Mouse (Mus musculus): Measurements from ENCODE around the gene Umod. TPM values are rescaled to one million over a fixed set of nuclear protein-coding genes. Genes with fewer than 3 reads are reported as not detected.

The Umod gene
- total and polyA plus RNA-seq, 3 experiments = not detected

GRCm38 (mm10) chr7:119519654-119520053 lies 40.6 kb upstream of the Umod start:
- H3K27ac ChIP-seq (ENCODE audit: control insufficient read depth, low read depth, low read length) = no peak overlapping the region
- no peaks in the 10 kb centered on the region for H3K4me1 ChIP-seq (ENCODE audit: control insufficient read depth in 1 of 2, insufficient read depth in 2 of 2, low read length in 2 of 2)
- no peak overlapping the region for H3K9ac ChIP-seq (ENCODE audit: control insufficient read depth, low read depth, low read length, poor library complexity, severe bottlenecking)
- no peaks in the 10 kb centered on the region for H3K27me3 ChIP-seq (ENCODE audit: control insufficient read depth in 1 of 2, insufficient read depth in 2 of 2, low read length in 2 of 2)
- no peak overlapping the region for H3K4me3 ChIP-seq (ENCODE audit: control insufficient read depth in 1 of 2, insufficient read depth in 1 of 2, low read depth in 2 of 2, low read length in 2 of 2)
- TF ChIP-seq HCFC1 (IDR thresholded peaks at IDR 0.05; ENCODE audit: low read depth, low read length) = no peak
- TF ChIP-seq USF2 (IDR thresholded peaks at IDR 0.05; ENCODE audit: borderline replicate concordance in 1 of 2, insufficient read depth in 1 of 2, low read depth in 1 of 2, low read length in 2 of 2) = no peak
- no peak for TF ChIP-seq UBTF (IDR thresholded peaks at IDR 0.05; ENCODE audit: borderline replicate concordance, insufficient read depth, low read depth, low read length)
- peak; percentile 71 to 97 (median 84) for TF ChIP-seq CTCF (IDR thresholded peaks at IDR 0.05 in 2 of 3, conservative IDR thresholded peaks at IDR 0.05 in 1 of 3; ENCODE audit: control insufficient read depth in 1 of 3, insufficient read depth in 1 of 3, low read depth in 2 of 3, low read length in 3 of 3, poor library complexity in 1 of 3, severe bottlenecking in 1 of 3)
- no peak for TF ChIP-seq NRF1 (IDR thresholded peaks at IDR 0.05; ENCODE audit: insufficient read depth, low read depth, low read length, poor library complexity, severe bottlenecking)
- TF ChIP-seq NELFE (IDR thresholded peaks at IDR 0.05; ENCODE audit: low read depth, low read length) = no peak
- peak; percentile 52 for TF ChIP-seq SMC3 (IDR thresholded peaks at IDR 0.05; ENCODE audit: low read depth, low read length)
- TF ChIP-seq ZC3H11A (IDR thresholded peaks at IDR 0.05; ENCODE audit: low read depth, low read length) = no peak
- TF ChIP-seq POLR2AphosphoS5 (IDR thresholded peaks at IDR 0.05; ENCODE audit: borderline replicate concordance, low read depth, low read length) = no peak
- TF ChIP-seq EP300 (IDR thresholded peaks at IDR 0.05; ENCODE audit: low read depth in 1 of 2, low read length in 2 of 2) = no peak
- TF ChIP-seq KAT2A (conservative IDR thresholded peaks at IDR 0.05; ENCODE audit: low read depth, low read length) = no peak
- TF ChIP-seq USF1 (IDR thresholded peaks at IDR 0.05; ENCODE audit: low read depth, low read length) = no peak
- no peak for TF ChIP-seq ETS1 (IDR thresholded peaks at IDR 0.05; ENCODE audit: low read depth, low read length)
- TF ChIP-seq ELF1 (IDR thresholded peaks at IDR 0.05; ENCODE audit: low read depth, low read length) = no peak
- TF ChIP-seq RAD21 (IDR thresholded peaks at IDR 0.05; ENCODE audit: low read depth, low read length) = peak; percentile 44
- no peak for TF ChIP-seq SIN3A (IDR thresholded peaks at IDR 0.05; ENCODE audit: low read length)
- no peak for TF ChIP-seq MAZ (IDR thresholded peaks at IDR 0.05; ENCODE audit: low read depth, low read length)
- no peak for TF ChIP-seq POLR2A (IDR thresholded peaks at IDR 0.05; ENCODE audit: control insufficient read depth in 1 of 2, insufficient read depth in 1 of 2, low read depth in 1 of 2, low read length in 2 of 2, poor library complexity in 1 of 2)
- no peak for TF ChIP-seq MAX (IDR thresholded peaks at IDR 0.05; ENCODE audit: low read length)
- no peak for TF ChIP-seq POLR2AphosphoS2 (IDR thresholded peaks at IDR 0.05; ENCODE audit: low read length)
- TF ChIP-seq MXI1 (IDR thresholded peaks at IDR 0.05; ENCODE audit: low read depth, low read length) = no peak
- peak; percentile 52 for DNase-seq (ENCODE audit: low read depth, low spot score)
- H3K9me3 ChIP-seq (replicated peaks; ENCODE audit: insufficient read depth, low read length) = no peaks in the 10 kb centered on the region
- H3K79me2 ChIP-seq (ENCODE audit: control insufficient read depth, insufficient read depth, low read length, poor library complexity) = no peaks in the 10 kb centered on the region
- no peaks in the 10 kb centered on the region for H3K36me3 ChIP-seq (ENCODE audit: control insufficient read depth in 1 of 2, insufficient read depth in 2 of 2, low read length in 2 of 2)

GRCm38 (mm10) chr7:119519163-119519562 lies 40.1 kb upstream of the Umod start, which contains the start of gene Acsm5:
Gene Acsm5 (plus strand): TSS chr7:119519463.
- no peaks in the 10 kb centered on the region for H3K36me3 ChIP-seq (ENCODE audit: control insufficient read depth in 1 of 2, insufficient read depth in 2 of 2, low read length in 2 of 2)
- no peak within 1 kb of the TSS for H3K27ac ChIP-seq (ENCODE audit: control insufficient read depth, low read depth, low read length)
- DNase-seq (ENCODE audit: low read depth, low spot score) = no peak
- H3K79me2 ChIP-seq (ENCODE audit: control insufficient read depth, insufficient read depth, low read length, poor library complexity) = no peaks in the 10 kb centered on the region
- no peak within 1 kb of the TSS for H3K9ac ChIP-seq (ENCODE audit: control insufficient read depth, low read depth, low read length, poor library complexity, severe bottlenecking)
- no peaks in the 10 kb centered on the region for H3K9me3 ChIP-seq (replicated peaks; ENCODE audit: insufficient read depth, low read length)
- no peaks in the 10 kb centered on the region for H3K27me3 ChIP-seq (ENCODE audit: control insufficient read depth in 1 of 2, insufficient read depth in 2 of 2, low read length in 2 of 2)
- H3K4me3 ChIP-seq (ENCODE audit: control insufficient read depth in 1 of 2, insufficient read depth in 1 of 2, low read depth in 2 of 2, low read length in 2 of 2) = no peak within 1 kb of the TSS
- H3K4me1 ChIP-seq (ENCODE audit: control insufficient read depth in 1 of 2, insufficient read depth in 2 of 2, low read length in 2 of 2) = no peaks in the 10 kb centered on the region
- TF ChIP-seq BHLHE40 (IDR thresholded peaks at IDR 0.05; ENCODE audit: borderline replicate concordance, low read depth, low read length) (no peak), MAX (IDR thresholded peaks at IDR 0.05; ENCODE audit: low read length) (no peak), SMC3 (IDR thresholded peaks at IDR 0.05; ENCODE audit: low read depth, low read length) (no peak), RAD21 (IDR thresholded peaks at IDR 0.05; ENCODE audit: low read depth, low read length) (no peak), CHD2 (IDR thresholded peaks at IDR 0.05; ENCODE audit: low read length) (no peak), ZNF384 (IDR thresholded peaks at IDR 0.05; ENCODE audit: low read depth, low read length) (no peak), POLR2AphosphoS2 (IDR thresholded peaks at IDR 0.05; ENCODE audit: low read length) (no peak), CTCF (IDR thresholded peaks at IDR 0.05 in 2 of 3, conservative IDR thresholded peaks at IDR 0.05 in 1 of 3; ENCODE audit: control insufficient read depth in 1 of 3, insufficient read depth in 1 of 3, low read depth in 2 of 3, low read length in 3 of 3, poor library complexity in 1 of 3, severe bottlenecking in 1 of 3) (no peak), CHD1 (IDR thresholded peaks at IDR 0.05; ENCODE audit: low read depth, low read length) (no peak), E2F4 (IDR thresholded peaks at IDR 0.05; ENCODE audit: borderline replicate concordance, low read depth, low read length) (no peak), POLR2AphosphoS5 (IDR thresholded peaks at IDR 0.05; ENCODE audit: borderline replicate concordance, low read depth, low read length) (no peak), TBP (IDR thresholded peaks at IDR 0.05; ENCODE audit: low read depth, low read length) (no peak), KAT2A (conservative IDR thresholded peaks at IDR 0.05; ENCODE audit: low read depth, low read length) (no peak), GABPA (IDR thresholded peaks at IDR 0.05; ENCODE audit: low read depth, low read length) (no peak), USF1 (IDR thresholded peaks at IDR 0.05; ENCODE audit: low read depth, low read length) (no peak), MYC (IDR thresholded peaks at IDR 0.05; ENCODE audit: low read depth, low read length) (no peak), ZKSCAN1 (IDR thresholded peaks at IDR 0.05; ENCODE audit: low read depth, low read length) (no peak), RCOR1 (IDR thresholded peaks at IDR 0.05; ENCODE audit: low read depth, low read length) (no peak), NELFE (IDR thresholded peaks at IDR 0.05; ENCODE audit: low read depth, low read length) (no peak)
